Mouse (Mus musculus) liver, embryonic 11.5 days (tissue): ENCODE measurements around the gene Stag1. TPM values are rescaled to one million over a fixed set of nuclear protein-coding genes. Genes with fewer than 3 reads are reported as not detected.

Source experiments
- ATAC-seq: fragments of 200-750 bp; cut with Nextera tagmentation; replicated peaks from 2 replicates; pipeline ENCODE4 v1.8.0; 2017; ENCODE audit warnings: moderate number of reproducible peaks, mild to moderate bottlenecking, moderate TSS enrichment, moderate library complexity; ENCODE audit not compliant: low FRiP score
- DNase-seq: peaks from one replicate; pipeline ENCODE4 v3.0.0-alpha.2; 2017; ENCODE audit warnings: low spot score
- H3K27ac ChIP-seq: fragments of 300-500 bp; sonication (generic); 2 replicates; pipeline ENCODE4 v1.5.1; 2014; ENCODE audit warnings: mild to moderate bottlenecking, low read depth, low read length, control low read depth
- H3K27me3 ChIP-seq: fragments of 300-500 bp; sonication (generic); replicated peaks from 2 replicates; pipeline ENCODE4 v1.6.1; 2014; ENCODE audit warnings: low read length, mixed read lengths; ENCODE audit not compliant: control insufficient read depth, insufficient read depth
- H3K36me3 ChIP-seq: fragments of 300-500 bp; sonication (generic); 2 replicates; pipeline ENCODE4 v1.6.1; 2014; ENCODE audit warnings: mild to moderate bottlenecking, low read length, moderate library complexity, mixed read lengths; ENCODE audit not compliant: control insufficient read depth, insufficient read depth
- H3K4me1 ChIP-seq: fragments of 300-500 bp; sonication (generic); replicated peaks from 2 replicates; pipeline ENCODE4 v1.6.1; 2014; ENCODE audit warnings: low read length, mixed read lengths; ENCODE audit not compliant: control insufficient read depth, insufficient read depth
- H3K4me2 ChIP-seq: fragments of 300-500 bp; sonication (generic); 2 replicates; pipeline ENCODE4 v1.6.1; 2014; ENCODE audit warnings: mild to moderate bottlenecking, control low read depth, moderate library complexity
- H3K4me3 ChIP-seq: fragments of 300-500 bp; sonication (generic); 2 replicates; pipeline ENCODE4 v1.5.1; 2014; ENCODE audit warnings: low read depth, low read length, control low read depth
- H3K9ac ChIP-seq: fragments of 300-500 bp; sonication (generic); 2 replicates; pipeline ENCODE4 v1.6.1; 2014; ENCODE audit warnings: low read depth, low read length, control low read depth
- H3K9me3 ChIP-seq: fragments of 300-500 bp; sonication (generic); 2 replicates; pipeline ENCODE4 v1.6.1; 2016; ENCODE audit warnings: low read length, inconsistent platforms, mixed read lengths; ENCODE audit not compliant: control insufficient read depth
- WGBS: fragments of 180-500 bp; shearing (Covaris S2); extraction: QIAGEN DNeasy Blood & Tissue Kit; methylation state at CpG from one replicate; pipeline ENCODE4 v1.1.7; 2014; 5-methylcytosine and 5-hydroxymethylcytosine counted together
- polyA plus RNA-seq: library from polyadenylated mRNA; unstranded; fragments of >200 nt; fragmentation: Nextera tagmentation; extraction: Ambion mirVana; gene quantifications from 2 replicates; pipeline ENCODE4 v1.2.1, GENCODE M21; 2014

Stag1 gene
- polyA plus RNA-seq, 1 experiment from 2014 or later, result 32.3 TPM

- ATAC-seq (no peak), DNase-seq (no peak)
- no peaks in the 10 kb centered on the region for H3K36me3 ChIP-seq
- no peaks in the 10 kb centered on the region for H3K27me3 ChIP-seq
- no peaks in the 10 kb centered on the region for H3K4me1 ChIP-seq
- H3K4me2 ChIP-seq, result no peak overlapping the region
- no peak overlapping the region for H3K27ac ChIP-seq
- no peak overlapping the region for H3K4me3 ChIP-seq
- H3K9ac ChIP-seq, result no peak overlapping the region
- no peaks in the 10 kb centered on the region for H3K9me3 ChIP-seq
- WGBS, result 82% methylated on average over 5 of the region's 5 CpGs
Measured at GRCm38 (mm10) chr9:100979260-100979659, 381.7 kb downstream of the Stag1 start.

GRCm38 (mm10) chr9:100982786-100983185 is 385.2 kb downstream of the Stag1 start:
- H3K4me3 ChIP-seq, result no peak overlapping the region
- H3K9me3 ChIP-seq, result no peaks in the 10 kb centered on the region
- 89% methylated on average over 7 of the region's 7 CpGs for WGBS
- H3K9ac ChIP-seq, result no peak overlapping the region
- DNase-seq (no peak), ATAC-seq (no peak)
- no peak overlapping the region for H3K27ac ChIP-seq
- H3K4me2 ChIP-seq, result no peak overlapping the region
- no peaks in the 10 kb centered on the region for H3K4me1 ChIP-seq
- no peaks in the 10 kb centered on the region for H3K27me3 ChIP-seq
- peaks cover 3% of the 10 kb centered on the region; the same call in 1 of the 2 replicates for H3K36me3 ChIP-seq

GRCm38 (mm10) chr9:100984381-100985310 is 387.0 kb downstream of the Stag1 start:
- Histone ChIP-seq H3K9ac (no peak overlapping the region), H3K4me1 (no peaks in the 10 kb centered on the region), H3K27ac (no peak overlapping the region), H3K36me3 (peaks cover 3% of the 10 kb centered on the region; the same call in 1 of the 2 replicates), H3K4me3 (no peak overlapping the region), H3K4me2 (no peak overlapping the region), H3K9me3 (peaks cover 7% of the 10 kb centered on the region), H3K27me3 (no peaks in the 10 kb centered on the region)
- WGBS, result 92% methylated on average over 25 of the region's 25 CpGs
- ATAC-seq (no peak), DNase-seq (no peak)

DNA sequence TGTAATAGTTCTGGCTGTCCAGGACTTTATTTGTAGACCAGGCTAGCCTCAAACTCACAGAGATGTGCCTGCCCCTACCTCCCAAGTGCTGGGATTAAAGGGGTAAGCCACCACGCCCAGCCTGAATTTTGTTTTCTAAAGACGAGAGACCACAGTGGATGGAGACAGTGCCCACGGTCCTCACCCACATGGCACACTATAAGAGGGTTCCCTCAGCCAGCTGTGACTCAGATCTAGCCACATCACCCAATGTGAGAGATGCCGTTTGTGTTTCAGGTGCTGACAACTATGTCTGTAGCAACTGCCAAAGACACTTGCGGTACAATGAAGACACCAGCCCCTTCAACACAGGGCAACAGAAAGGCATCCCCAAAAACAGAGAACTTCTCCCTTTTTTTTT is 389.4 kb downstream of the Stag1 start:
- no peak for DNase-seq
- 89% methylated on average over 5 of the region's 5 CpGs for WGBS
- H3K9ac ChIP-seq, result no peak overlapping the region

DNA sequence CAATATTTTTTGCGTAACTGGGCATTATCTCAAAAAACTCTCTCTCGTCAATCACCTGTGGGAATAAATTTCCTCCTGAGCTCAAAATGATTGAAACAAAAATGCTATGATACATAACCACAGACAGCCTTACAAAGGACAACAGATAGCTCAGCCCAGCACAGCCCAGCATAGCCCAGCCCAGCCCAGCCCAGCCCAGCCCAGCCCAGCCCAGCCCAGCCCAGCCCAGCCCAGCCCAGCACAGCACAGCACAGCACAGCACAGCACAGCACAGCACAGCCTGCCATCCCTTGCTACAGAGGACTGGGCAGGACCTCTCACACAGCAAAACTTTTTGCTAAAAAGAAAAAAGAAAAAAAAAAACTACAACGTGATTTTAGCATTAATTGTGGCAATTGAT is 390.3 kb downstream of the Stag1 start:
- H3K9ac ChIP-seq, result no peak overlapping the region
- H3K27me3 ChIP-seq, result no peaks in the 10 kb centered on the region
- H3K4me3 ChIP-seq, result no peak overlapping the region
- no peaks in the 10 kb centered on the region for H3K4me1 ChIP-seq
- peaks cover 8% of the 10 kb centered on the region for H3K9me3 ChIP-seq
- H3K27ac ChIP-seq, result no peak overlapping the region
- H3K4me2 ChIP-seq, result no peak overlapping the region
- 76% methylated on average over 3 of the region's 3 CpGs for WGBS
- DNase-seq (no peak), ATAC-seq (peak; percentile 51; the same call in 1 of the 2 replicates)
- peaks cover 3% of the 10 kb centered on the region; the same call in 1 of the 2 replicates for H3K36me3 ChIP-seq

More for the DNA sequence above, 389.4 kb downstream of the Stag1 start:
- H3K27ac ChIP-seq, result no peak overlapping the region
- ATAC-seq, result no peak
- H3K4me3 ChIP-seq, result no peak overlapping the region
- no peak overlapping the region for H3K4me2 ChIP-seq
- peaks cover 3% of the 10 kb centered on the region; the same call in 1 of the 2 replicates for H3K36me3 ChIP-seq
- peaks cover 8% of the 10 kb centered on the region for H3K9me3 ChIP-seq
- H3K4me1 ChIP-seq, result no peaks in the 10 kb centered on the region
- H3K27me3 ChIP-seq, result no peaks in the 10 kb centered on the region

DNA sequence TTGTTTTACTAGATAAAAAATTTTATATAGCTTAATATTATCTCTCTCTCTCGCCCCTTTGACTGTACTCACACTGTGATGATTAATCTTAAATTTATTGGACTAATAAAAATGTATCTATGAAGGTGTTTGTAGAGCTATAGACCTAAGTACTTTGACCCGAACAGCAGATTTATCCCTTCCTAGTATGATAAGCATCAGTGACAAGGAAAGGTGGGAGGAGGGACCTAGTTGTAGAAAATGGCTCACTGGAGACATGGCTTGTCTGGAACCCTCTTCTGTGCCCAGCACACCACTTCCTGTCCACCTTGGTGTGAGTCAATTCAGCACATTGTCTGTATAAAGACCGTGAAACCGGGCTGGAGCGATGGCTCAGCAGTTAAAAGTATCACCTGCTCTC is 393.0 kb downstream of the Stag1 start:
- DNase-seq (no peak), ATAC-seq (no peak)
- Histone ChIP-seq H3K4me2 (no peak overlapping the region), H3K9me3 (peaks cover 8% of the 10 kb centered on the region), H3K27me3 (no peaks in the 10 kb centered on the region), H3K36me3 (no peaks in the 10 kb centered on the region; the same call in 1 of the 2 replicates), H3K4me1 (no peaks in the 10 kb centered on the region), H3K4me3 (no peak overlapping the region), H3K9ac (no peak overlapping the region), H3K27ac (no peak overlapping the region)
- WGBS, result 86% methylated on average over 5 of the region's 5 CpGs

DNA sequence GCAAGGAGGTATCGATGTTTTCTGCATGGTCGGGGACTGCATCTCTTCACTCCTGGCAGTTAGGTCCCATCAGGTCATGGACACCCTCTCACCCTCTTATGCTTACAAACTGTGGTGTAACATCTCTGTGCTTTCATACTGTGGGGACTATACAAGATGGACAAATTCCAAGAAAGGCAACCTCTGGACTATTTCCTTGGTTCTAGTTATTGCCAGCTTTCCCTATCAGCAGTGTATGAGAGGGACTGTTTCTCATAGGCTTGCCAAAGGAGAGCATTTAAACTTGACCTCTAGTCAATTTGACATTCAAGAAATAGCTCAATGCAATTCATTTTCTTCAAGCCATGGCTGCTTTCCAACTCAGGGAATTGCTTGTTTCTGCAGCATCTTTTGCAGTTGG is 393.7 kb downstream of the Stag1 start:
- Histone ChIP-seq H3K9ac (no peak overlapping the region), H3K4me2 (no peak overlapping the region), H3K9me3 (peaks cover 8% of the 10 kb centered on the region), H3K27ac (no peak overlapping the region), H3K36me3 (no peaks in the 10 kb centered on the region; the same call in 1 of the 2 replicates), H3K27me3 (no peaks in the 10 kb centered on the region), H3K4me3 (no peak overlapping the region), H3K4me1 (no peaks in the 10 kb centered on the region)
- DNase-seq, result no peak
- no peak for ATAC-seq
- WGBS, result 93% methylated on average over 2 of the region's 2 CpGs

DNA sequence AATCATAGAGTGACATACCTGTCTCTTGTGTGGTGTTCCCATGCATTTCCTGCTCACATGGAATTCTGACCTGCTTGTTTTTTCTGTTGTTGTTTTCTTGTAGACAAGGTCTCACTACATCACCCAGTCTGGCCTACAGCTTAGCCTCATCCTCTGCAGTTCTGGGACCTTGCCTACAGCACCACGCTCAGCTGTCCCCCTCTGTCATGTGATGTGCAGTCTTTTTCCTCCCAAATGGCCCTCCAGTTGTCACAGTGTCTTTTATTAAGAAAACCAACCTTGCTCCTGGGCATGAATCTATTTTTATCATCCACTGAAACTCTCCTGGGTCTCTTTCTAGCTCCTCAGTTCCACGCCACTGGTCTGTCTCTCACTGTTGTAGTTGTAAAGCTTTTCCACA is 394.6 kb downstream of the Stag1 start:
- Histone ChIP-seq H3K4me3 (no peak overlapping the region), H3K9ac (no peak overlapping the region), H3K27ac (no peak overlapping the region), H3K4me1 (no peaks in the 10 kb centered on the region), H3K27me3 (no peaks in the 10 kb centered on the region), H3K4me2 (no peak overlapping the region), H3K36me3 (no peaks in the 10 kb centered on the region; the same call in 1 of the 2 replicates), H3K9me3 (peaks cover 8% of the 10 kb centered on the region)
- no peak for ATAC-seq
- DNase-seq, result no peak
- WGBS, result 91% methylated on average over 2 of the region's 2 CpGs

GRCm38 (mm10) chr9:100993937-100994336 is 396.3 kb downstream of the Stag1 start:
- no peak overlapping the region for H3K4me3 ChIP-seq
- no peaks in the 10 kb centered on the region for H3K27me3 ChIP-seq
- H3K9ac ChIP-seq, result no peak overlapping the region
- 81% methylated on average over 4 of the region's 4 CpGs for WGBS
- no peaks in the 10 kb centered on the region for H3K4me1 ChIP-seq
- DNase-seq, result no peak
- no peak overlapping the region for H3K27ac ChIP-seq
- no peak overlapping the region for H3K4me2 ChIP-seq
- H3K9me3 ChIP-seq, result peaks cover 5% of the 10 kb centered on the region
- no peak for ATAC-seq
- H3K36me3 ChIP-seq, result peaks cover 3% of the 10 kb centered on the region; the same call in 1 of the 2 replicates
